Mouse (Mus musculus) naive thymus-derived CD4-positive, alpha-beta T cell, adult 2 months (primary cell): Measurements from ENCODE around the gene Olfr1416.

ENCODE experiments used
- DNase-seq: peaks from one replicate; pipeline ENCODE4 v3.0.0-alpha.2; 2011; ENCODE audit warnings: low read depth

Olfr1416 gene

GRCm38 (mm10) chr1:92432098-92432497 is 52.8 kb downstream of the Olfr1416 start:
- DNase-seq: no peak

- DNase-seq: no peak
Measured at GRCm38 (mm10) chr1:92431420-92431819, 53.5 kb downstream of the Olfr1416 start.

DNA sequence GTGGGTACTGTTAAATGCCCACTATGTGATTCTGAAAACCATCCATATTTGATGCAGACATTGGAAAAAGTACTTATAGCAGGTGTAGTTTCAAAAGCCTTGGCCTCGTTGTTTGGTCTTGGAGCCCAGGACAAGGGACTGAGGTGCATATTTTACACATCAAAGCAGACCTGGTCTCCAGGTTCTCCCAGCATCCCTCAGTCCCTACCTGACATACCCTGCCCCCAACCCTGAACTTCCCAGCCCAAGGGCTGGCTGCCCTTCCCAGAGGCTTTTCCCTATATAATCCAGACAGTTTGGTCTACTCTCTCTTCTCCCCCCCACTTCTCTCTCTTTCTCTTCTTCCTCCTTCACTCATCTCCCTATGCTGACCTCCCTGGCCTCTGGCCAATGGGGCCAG is 53.9 kb downstream of the Olfr1416 start:
- no peak for DNase-seq
